Mouse (Mus musculus): ENCODE data around the gene Mcoln1. TPM values are rescaled to one million over a fixed set of nuclear protein-coding genes. Genes with fewer than 3 reads are reported as not detected.

Mcoln1 gene
- polyA plus RNA-seq, 1 experiment from 2014 or later: 44.1 TPM

Other genes with a start within 250 kb of the Mcoln1 start
- 34.9 and 37.9 TPM in 2 replicates for gene Insr, start 220.8 kb upstream of the Mcoln1 start, polyA plus RNA-seq (2014; fragmentation: Nextera tagmentation; extraction: Ambion mirVana)
- not detected in 2 replicates for gene A430078G23Rik, start 147.0 kb upstream of the Mcoln1 start, polyA plus RNA-seq (2014; fragmentation: Nextera tagmentation; extraction: Ambion mirVana)
- 8.2 TPM in 2 replicates for gene Arhgef18, start 107.5 kb upstream of the Mcoln1 start, polyA plus RNA-seq (2014; fragmentation: Nextera tagmentation; extraction: Ambion mirVana)
- 2.9 and 3.8 TPM in 2 replicates for gene Pex11g, start 32.8 kb upstream of the Mcoln1 start, polyA plus RNA-seq (2014; fragmentation: Nextera tagmentation; extraction: Ambion mirVana)
- 0.13 TPM in 1 of 2 replicates, not detected in the other for gene Tex45, start 29.6 kb upstream of the Mcoln1 start, polyA plus RNA-seq (2014; fragmentation: Nextera tagmentation; extraction: Ambion mirVana)
- gene Zfp358, start 7.3 kb upstream of the Mcoln1 start, polyA plus RNA-seq (2014; fragmentation: Nextera tagmentation; extraction: Ambion mirVana): 28.3 and 39.0 TPM in 2 replicates
- 13.4 and 15.7 TPM in 2 replicates for gene Pnpla6, start 14.9 kb downstream of the Mcoln1 start, polyA plus RNA-seq (2014; fragmentation: Nextera tagmentation; extraction: Ambion mirVana)
- 3.9 and 4.1 TPM in 2 replicates for gene C330021F23Rik, start 67.5 kb downstream of the Mcoln1 start, polyA plus RNA-seq (2014; fragmentation: Nextera tagmentation; extraction: Ambion mirVana)
- 6.0 and 7.4 TPM in 2 replicates for gene Camsap3, start 86.8 kb downstream of the Mcoln1 start, polyA plus RNA-seq (2014; fragmentation: Nextera tagmentation; extraction: Ambion mirVana)
- gene Xab2, start 120.9 kb downstream of the Mcoln1 start, polyA plus RNA-seq (2014; fragmentation: Nextera tagmentation; extraction: Ambion mirVana): 61.3 and 68.1 TPM in 2 replicates
- gene Pet100, start 121.1 kb downstream of the Mcoln1 start, polyA plus RNA-seq (2014; fragmentation: Nextera tagmentation; extraction: Ambion mirVana): 106 and 107 TPM in 2 replicates
- gene Pcp2, start 125.1 kb downstream of the Mcoln1 start, polyA plus RNA-seq (2014; fragmentation: Nextera tagmentation; extraction: Ambion mirVana): 2.6 and 4.5 TPM in 2 replicates
- gene Stxbp2, start 130.5 kb downstream of the Mcoln1 start, polyA plus RNA-seq (2014; fragmentation: Nextera tagmentation; extraction: Ambion mirVana): 20.3 and 27.9 TPM in 2 replicates
- gene Retn, start 155.3 kb downstream of the Mcoln1 start, polyA plus RNA-seq (2014; fragmentation: Nextera tagmentation; extraction: Ambion mirVana): not detected in 2 replicates
- gene Mcemp1, start 165.3 kb downstream of the Mcoln1 start, polyA plus RNA-seq (2014; fragmentation: Nextera tagmentation; extraction: Ambion mirVana): 0.09 TPM in 1 of 2 replicates, not detected in the other
- 11.0 and 14.1 TPM in 2 replicates for gene Fcor, start 171.9 kb downstream of the Mcoln1 start, polyA plus RNA-seq (2014; fragmentation: Nextera tagmentation; extraction: Ambion mirVana)
- gene Trappc5, start 175.8 kb downstream of the Mcoln1 start, polyA plus RNA-seq (2014; fragmentation: Nextera tagmentation; extraction: Ambion mirVana): 31.9 and 36.5 TPM in 2 replicates
- gene Fcer2a, start 193.7 kb downstream of the Mcoln1 start, polyA plus RNA-seq (2014; fragmentation: Nextera tagmentation; extraction: Ambion mirVana): 0.24 TPM in 1 of 2 replicates, not detected in the other
- 0.16 TPM in 1 of 2 replicates, not detected in the other for gene Clec4g, start 220.2 kb downstream of the Mcoln1 start, polyA plus RNA-seq (2014; fragmentation: Nextera tagmentation; extraction: Ambion mirVana)
- gene Cd209a, start 248.5 kb downstream of the Mcoln1 start, polyA plus RNA-seq (2014; fragmentation: Nextera tagmentation; extraction: Ambion mirVana): not detected in 2 replicates